Mouse (Mus musculus) midbrain, embryonic 16.5 days (tissue): ENCODE measurements around the gene Errfi1. TPM values are rescaled to one million over a fixed set of nuclear protein-coding genes. Genes with fewer than 3 reads are reported as not detected.

Experiments
- ATAC-seq: fragments of 200-750 bp; cut with Nextera tagmentation; 2 replicates; pipeline ENCODE4 v1.8.0; 2017; ENCODE audit warnings: moderate TSS enrichment
- H3K27ac ChIP-seq: fragments of 300-500 bp; sonication (generic); 2 replicates; pipeline ENCODE4 v1.5.1; 2014; ENCODE audit warnings: mild to moderate bottlenecking, low read length, mixed read lengths
- H3K27me3 ChIP-seq: fragments of 300-500 bp; sonication (generic); 2 replicates; pipeline ENCODE4 v1.6.1; 2014; ENCODE audit warnings: low read depth, low read length, mixed read lengths; ENCODE audit not compliant: control insufficient read depth, insufficient read depth
- H3K36me3 ChIP-seq: fragments of 300-500 bp; sonication (generic); 2 replicates; pipeline ENCODE4 v1.6.1; 2014; ENCODE audit warnings: mild to moderate bottlenecking, low read length, moderate library complexity, mixed read lengths; ENCODE audit not compliant: control insufficient read depth, insufficient read depth
- H3K4me1 ChIP-seq: fragments of 300-500 bp; sonication (generic); 2 replicates; pipeline ENCODE4 v1.6.1; 2014; ENCODE audit warnings: mild to moderate bottlenecking, low read length, mixed read lengths; ENCODE audit not compliant: control insufficient read depth, insufficient read depth
- H3K4me2 ChIP-seq: fragments of 300-500 bp; sonication (generic); 2 replicates; pipeline ENCODE4 v1.6.1; 2014; ENCODE audit warnings: mild to moderate bottlenecking, low read length, mixed read lengths
- H3K4me3 ChIP-seq: fragments of 300-500 bp; sonication (generic); 2 replicates; pipeline ENCODE4 v1.5.1; 2014; ENCODE audit warnings: low read depth, mild to moderate bottlenecking, low read length, moderate library complexity, mixed read lengths
- H3K9ac ChIP-seq: fragments of 300-500 bp; sonication (generic); 2 replicates; pipeline ENCODE4 v1.6.1; 2014; ENCODE audit warnings: low read depth, low read length, mixed read lengths
- H3K9me3 ChIP-seq: fragments of 300-500 bp; sonication (generic); replicated peaks from 2 replicates; pipeline ENCODE4 v1.6.1; 2014; ENCODE audit warnings: mild to moderate bottlenecking, low read length, mixed read lengths; ENCODE audit not compliant: control insufficient read depth, poor library complexity, severe bottlenecking
- WGBS: fragments of 180-500 bp; shearing (Covaris S2); extraction: QIAGEN DNeasy Blood & Tissue Kit; methylation state at CpG from one replicate; pipeline ENCODE4 v1.1.7; 2014; 5-methylcytosine and 5-hydroxymethylcytosine counted together
- polyA plus RNA-seq: library from polyadenylated mRNA; unstranded; fragments of >200 nt; fragmentation: Nextera tagmentation; extraction: Ambion mirVana; gene quantifications from 2 replicates; pipeline ENCODE4 v1.2.1, GENCODE M21; 2015

Errfi1 gene
- polyA plus RNA-seq, 1 experiment from 2014 or later: 22.7 TPM

DNA sequence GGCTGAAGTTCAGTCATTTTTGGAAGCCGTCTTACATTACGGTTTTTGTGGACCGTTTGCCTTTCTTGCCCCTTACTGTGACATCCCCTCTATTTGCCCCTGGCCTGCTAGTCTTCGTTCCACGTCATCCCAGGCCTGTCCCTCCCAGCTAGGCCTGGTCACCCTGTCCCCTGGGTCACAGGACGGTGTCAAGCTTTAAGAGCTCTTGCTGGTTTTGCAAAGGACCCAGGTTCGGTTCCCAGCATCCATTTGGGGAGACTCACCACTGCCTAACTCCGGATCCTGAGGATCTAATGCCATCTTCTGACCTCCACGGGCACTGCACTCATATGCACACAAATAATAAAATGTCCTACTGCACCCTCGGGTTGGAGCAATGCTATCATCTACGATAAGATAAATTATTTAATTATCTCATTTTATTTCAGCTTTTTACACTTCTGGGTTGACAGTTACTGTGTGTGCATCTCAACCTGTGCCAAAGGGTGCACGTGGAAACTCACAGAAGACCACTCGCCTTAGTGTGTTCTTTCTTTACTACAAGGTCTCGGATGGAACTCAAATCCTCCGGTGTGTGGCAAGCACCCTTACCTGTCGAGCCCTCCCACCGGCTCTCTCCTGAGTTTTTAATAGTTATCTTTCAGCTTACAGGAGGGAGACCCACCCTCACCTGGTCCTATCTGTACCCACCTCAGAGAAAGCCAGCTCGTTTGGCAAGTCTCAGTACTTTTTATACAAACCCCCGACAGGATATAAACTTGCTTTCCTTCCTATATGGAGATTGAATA is 56.6 kb downstream of the Errfi1 start:
- H3K9ac ChIP-seq: peak overlapping the region; percentile 32; the same call in 1 of the 2 replicates
- peaks cover 3% of the 10 kb centered on the region for H3K36me3 ChIP-seq
- H3K4me1 ChIP-seq: peaks cover 25% of the 10 kb centered on the region
- peak overlapping the region; percentile 75 for H3K27ac ChIP-seq
- H3K9me3 ChIP-seq: no peaks in the 10 kb centered on the region
- WGBS: 86% methylated on average over 19 of the region's 19 CpGs
- peak overlapping the region; percentile 80 for H3K4me3 ChIP-seq
- peak overlapping the region; percentile 51 for H3K4me2 ChIP-seq
- peak; percentile 13; the same call in 1 of the 2 replicates for ATAC-seq
- no peaks in the 10 kb centered on the region for H3K27me3 ChIP-seq

DNA sequence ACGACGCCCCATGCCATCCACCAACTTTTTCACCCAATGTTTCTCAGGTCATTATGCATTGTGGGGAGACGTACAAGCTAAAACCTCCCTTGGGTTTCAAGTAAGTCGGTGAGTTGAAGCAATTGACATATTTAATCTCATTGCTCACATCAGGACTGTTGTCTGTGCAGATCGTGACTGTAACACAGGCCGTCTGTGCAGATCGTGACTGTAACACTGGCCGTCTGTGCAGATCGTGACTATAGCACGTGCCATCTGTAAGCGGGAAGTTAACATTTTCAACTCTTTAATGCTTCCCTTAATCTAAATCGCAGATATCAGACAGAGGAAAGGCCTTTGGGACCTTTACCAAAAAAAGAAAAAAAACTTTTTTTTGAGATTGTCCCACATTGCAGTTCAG is 60.0 kb downstream of the Errfi1 start:
- ATAC-seq: no peak
- Histone ChIP-seq H3K36me3 (no peaks in the 10 kb centered on the region), H3K27me3 (no peaks in the 10 kb centered on the region), H3K9me3 (no peaks in the 10 kb centered on the region), H3K4me3 (peak overlapping the region; percentile 65), H3K27ac (peak overlapping the region; percentile 87), H3K4me2 (peak overlapping the region; percentile 86), H3K4me1 (peaks cover 22% of the 10 kb centered on the region), H3K9ac (peak overlapping the region; percentile 87)
- 11% methylated on average over 12 of the region's 12 CpGs for WGBS

DNA sequence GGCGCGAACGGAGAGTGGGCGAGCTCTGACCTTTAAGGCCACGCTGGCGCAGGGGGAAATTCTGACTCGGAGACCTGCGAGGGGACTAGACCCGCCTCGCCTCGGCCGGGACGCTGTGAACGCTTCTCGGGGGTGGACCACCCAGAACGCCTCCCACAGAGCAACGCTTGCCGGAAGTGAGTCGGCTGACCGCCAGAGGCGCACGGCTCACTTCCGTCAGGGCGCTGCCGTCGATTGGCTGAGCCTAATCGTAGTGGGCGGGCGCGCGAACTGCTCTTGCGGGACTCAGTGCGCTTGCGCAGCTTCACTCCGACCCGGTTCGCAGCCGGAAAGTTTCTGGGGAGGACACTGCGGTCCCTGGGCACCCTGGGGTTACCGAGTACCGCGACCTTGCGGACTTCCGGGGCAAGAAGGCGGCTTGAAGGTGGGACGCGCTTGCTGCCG is 60.6 kb downstream of the Errfi1 start, which contains the start of the genes Park7 and Tnfrsf9:
TSS of gene Park7 (minus strand) at position 148 of the 444 bp plus-strand sequence.
TSS of gene Tnfrsf9 (plus strand) at position 273 of the 444 bp plus-strand sequence.
- Histone ChIP-seq H3K27ac (peak within 1 kb of the TSS; percentile 87), H3K36me3 (no peaks in the 10 kb centered on the region), H3K9me3 (no peaks in the 10 kb centered on the region), H3K4me2 (peak within 1 kb of the TSS; percentile 86), H3K27me3 (no peaks in the 10 kb centered on the region), H3K9ac (peak within 1 kb of the TSS; percentile 87), H3K4me3 (peak within 1 kb of the TSS; percentile 65), H3K4me1 (peaks cover 18% of the 10 kb centered on the region)
- ATAC-seq: peak; percentile 90
- under 1% methylated on average over 48 of the region's 48 CpGs for WGBS

DNA sequence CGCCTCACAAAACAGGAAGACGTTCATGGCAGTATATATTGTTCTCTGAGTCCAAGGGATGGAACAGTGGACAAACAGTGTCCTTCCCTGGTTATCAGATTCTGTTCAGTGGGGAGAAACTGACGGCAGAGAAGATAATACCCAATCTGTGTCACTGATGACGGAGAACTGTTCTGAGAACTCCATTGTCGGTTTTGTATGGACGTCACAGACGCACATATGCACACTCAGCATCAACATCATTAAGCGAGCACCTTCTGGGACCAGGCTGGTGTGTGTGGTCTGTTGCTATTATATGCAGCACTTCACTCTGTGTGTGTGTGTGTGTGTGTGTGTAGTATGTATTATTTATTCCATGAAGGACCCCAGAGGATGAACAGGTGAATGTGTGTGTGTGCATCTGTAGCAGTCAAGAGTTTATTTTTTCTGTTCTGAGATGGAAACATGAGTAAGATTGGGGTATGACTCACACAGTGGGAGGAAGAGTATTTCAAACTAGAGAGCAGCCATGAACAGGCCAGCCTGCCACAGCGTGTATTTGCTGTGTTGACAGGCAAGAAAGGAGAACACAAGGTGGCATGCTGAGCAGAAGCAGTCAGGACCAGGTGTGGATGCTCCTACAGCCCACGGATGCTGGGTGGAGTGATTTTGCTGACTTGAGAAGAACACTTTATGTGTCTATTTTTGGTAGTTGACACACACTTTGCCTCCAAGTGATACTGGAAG is 61.6 kb downstream of the Errfi1 start:
- Histone ChIP-seq H3K4me3 (peak overlapping the region; percentile 65), H3K9me3 (no peaks in the 10 kb centered on the region), H3K9ac (peak overlapping the region; percentile 87), H3K4me1 (peaks cover 18% of the 10 kb centered on the region), H3K36me3 (no peaks in the 10 kb centered on the region), H3K4me2 (peak overlapping the region; percentile 86), H3K27ac (peak overlapping the region; percentile 87; the same call in 1 of the 2 replicates), H3K27me3 (no peaks in the 10 kb centered on the region)
- 47% methylated on average over 10 of the region's 10 CpGs for WGBS
- no peak for ATAC-seq

DNA sequence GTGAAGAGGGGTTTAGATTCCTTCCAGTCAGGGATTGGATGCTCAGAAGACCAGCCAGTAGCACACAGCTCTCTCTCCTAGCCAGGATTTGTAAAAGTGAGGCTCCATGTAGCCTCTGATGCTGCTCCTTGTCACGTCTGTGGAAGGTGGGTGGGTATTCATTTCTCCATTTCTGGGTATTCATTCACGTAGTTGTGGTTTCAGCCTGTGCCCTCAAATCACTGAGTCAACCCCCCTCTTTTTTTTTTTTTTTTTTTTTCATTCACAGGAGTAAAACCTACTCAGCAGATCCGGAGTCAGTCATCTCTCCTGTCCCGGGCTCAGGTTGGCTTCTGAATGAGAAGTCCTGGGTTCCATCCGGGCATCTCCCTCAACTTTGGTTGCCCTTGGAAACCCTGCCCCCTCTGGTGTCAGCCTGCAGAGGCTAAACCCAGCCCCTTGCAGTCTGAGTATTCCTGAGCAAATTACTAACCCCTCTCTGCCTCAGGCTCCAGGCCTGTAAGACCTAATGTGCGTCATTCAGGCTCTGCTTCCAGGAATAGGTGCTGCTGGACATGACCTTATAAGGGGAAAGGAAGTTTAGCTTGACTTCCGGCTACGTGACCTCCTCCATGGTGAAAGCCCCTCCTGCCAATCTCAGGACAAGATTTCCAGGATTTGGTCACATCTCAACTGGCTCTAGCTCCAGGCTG is 63.8 kb downstream of the Errfi1 start:
- no peak overlapping the region for H3K4me3 ChIP-seq
- ATAC-seq: no peak
- H3K27me3 ChIP-seq: no peaks in the 10 kb centered on the region
- no peaks in the 10 kb centered on the region for H3K9me3 ChIP-seq
- no peak overlapping the region for H3K4me2 ChIP-seq
- no peak overlapping the region for H3K27ac ChIP-seq
- H3K4me1 ChIP-seq: peaks cover 18% of the 10 kb centered on the region
- H3K36me3 ChIP-seq: no peaks in the 10 kb centered on the region
- 61% methylated on average over 8 of the region's 8 CpGs for WGBS
- no peak overlapping the region for H3K9ac ChIP-seq

Other genes with a start within 250 kb of the Errfi1 start
- gene Slc45a1, start 201.7 kb upstream of the Errfi1 start, polyA plus RNA-seq: 39.7 and 44.7 TPM in 2 replicates
- gene Park7, start 60.5 kb downstream of the Errfi1 start, polyA plus RNA-seq: 359 and 371 TPM in 2 replicates
- gene Tnfrsf9, start 60.6 kb downstream of the Errfi1 start, polyA plus RNA-seq: 0.27 and 0.38 TPM in 2 replicates
- gene Uts2, start 143.2 kb downstream of the Errfi1 start, polyA plus RNA-seq: not detected in 2 replicates
- gene Per3, start 190.7 kb downstream of the Errfi1 start, polyA plus RNA-seq: 3.4 and 3.7 TPM in 2 replicates
- gene Vamp3, start 204.0 kb downstream of the Errfi1 start, polyA plus RNA-seq: 45.7 and 49.8 TPM in 2 replicates
- gene Gm13090, start 235.7 kb downstream of the Errfi1 start, polyA plus RNA-seq: not detected in 2 replicates